In genomic region chr4:127327749-127328148, GRCm38 (mm10) we compare ENCODE assay signal across 31 mouse cellular contexts. TPM values are rescaled to one million over a fixed set of nuclear protein-coding genes. Genes with fewer than 3 reads are reported as not detected.
DNase-seq lines count a peak whose midpoint lies in the region; ATAC-seq and TF ChIP-seq lines count a peak whose summit lies in the region.
"Had no signal": no experiment of that assay in that cellular context is flagged by ENCODE, and none has a peak within 500 bp of the region (broad histone marks: within the 10 kb centered on the region; RNA-seq: fewer than 3 reads in every experiment).

No protein-coding gene starts in this region.

- H3K4me3 ChIP-seq in stomach, embryonic 16.5 days (replicated peaks; ENCODE audit: low read length): no peak overlapping the region
- H3K4me3 ChIP-seq in stomach, postnatal 0 days (ENCODE audit: low read depth, low read length): no peak overlapping the region
- no peak overlapping the region for H3K4me3 ChIP-seq in midbrain, embryonic 10.5 days
- H3K4me3 ChIP-seq in midbrain, postnatal 0 days (ENCODE audit: low read depth, low read length): no peak overlapping the region
- H3K4me3 ChIP-seq: forebrain, embryonic 15.5 days; heart, embryonic 12.5 days; hindbrain, embryonic 12.5 days; layer of hippocampus, adult 2 months; limb, embryonic 12.5 days; midbrain, embryonic 13.5 days; neural tube, embryonic 12.5 days had no signal

- 0 out of 2 replicates have a peak overlapping the region, but pooled peaks have one; percentile 12 for H3K27ac ChIP-seq in stomach, embryonic 16.5 days (ENCODE audit: low read length)
- H3K27ac ChIP-seq in stomach, postnatal 0 days (replicated peaks): no peak overlapping the region
- no peak overlapping the region for H3K27ac ChIP-seq in midbrain, embryonic 10.5 days (replicated peaks)
- no peak overlapping the region for H3K27ac ChIP-seq in midbrain, postnatal 0 days (ENCODE audit: low read depth, low read length)
- H3K27ac ChIP-seq: forebrain, embryonic 15.5 days; hindbrain, embryonic 12.5 days; layer of hippocampus, adult 2 months; limb, embryonic 12.5 days; midbrain, embryonic 13.5 days; neural tube, embryonic 12.5 days had no signal

- peaks cover 36% of the 10 kb centered on the region for H3K27me3 ChIP-seq in stomach, embryonic 16.5 days (ENCODE audit: control insufficient read depth, insufficient read depth, low read length)
- peaks cover 11% of the 10 kb centered on the region; the same call in 1 of the 2 replicates for H3K27me3 ChIP-seq in stomach, postnatal 0 days (ENCODE audit: control insufficient read depth, insufficient read depth, low read length)
- H3K27me3 ChIP-seq in midbrain, embryonic 10.5 days (ENCODE audit: low read depth, poor library complexity, severe bottlenecking): peaks cover 77% of the 10 kb centered on the region
- peaks cover 24% of the 10 kb centered on the region for H3K27me3 ChIP-seq in midbrain, postnatal 0 days (ENCODE audit: insufficient read depth, low read length)

- no peaks in the 10 kb centered on the region for H3K36me3 ChIP-seq in stomach, embryonic 16.5 days (ENCODE audit: control insufficient read depth, insufficient read depth, low read length)
- H3K36me3 ChIP-seq in stomach, postnatal 0 days (ENCODE audit: control insufficient read depth, insufficient read depth, low read length): no peaks in the 10 kb centered on the region
- no peaks in the 10 kb centered on the region for H3K36me3 ChIP-seq in midbrain, embryonic 10.5 days
- no peaks in the 10 kb centered on the region for H3K36me3 ChIP-seq in midbrain, postnatal 0 days (ENCODE audit: insufficient read depth, low read length)
- H3K36me3 ChIP-seq: forebrain, embryonic 15.5 days; heart, embryonic 12.5 days; hindbrain, embryonic 12.5 days; limb, embryonic 12.5 days; midbrain, embryonic 13.5 days; neural tube, embryonic 12.5 days had no signal

- no peak for ATAC-seq in stomach, embryonic 16.5 days (ENCODE audit: insufficient read depth, low FRiP score)
- no peak for ATAC-seq in stomach, postnatal 0 days (ENCODE audit: low FRiP score, low TSS enrichment)
- peak; percentile 71 for ATAC-seq in common myeloid progenitor, adult 5-6 weeks (replicated peaks; ENCODE audit: low read depth, poor library complexity, severe bottlenecking)
- peak; percentile 64 for ATAC-seq in megakaryocyte, adult 5-6 weeks (ENCODE audit: poor library complexity, severe bottlenecking)
- ATAC-seq in midbrain, postnatal 0 days (ENCODE audit: low FRiP score): no peak
- ATAC-seq: forebrain, embryonic 15.5 days; liver, postnatal 0 days; lung, postnatal 0 days; midbrain, embryonic 13.5 days had no signal

- TF ChIP-seq CTCF in stomach, postnatal 0 days (IDR thresholded peaks at IDR 0.05; ENCODE audit: low read depth): no peak
- TF ChIP-seq CTCF in midbrain, postnatal 0 days (IDR thresholded peaks at IDR 0.05): no peak

- no peaks in the 10 kb centered on the region for H3K9me3 ChIP-seq in stomach, embryonic 16.5 days (replicated peaks; ENCODE audit: control insufficient read depth, low read length)
- H3K9me3 ChIP-seq in stomach, postnatal 0 days (ENCODE audit: control insufficient read depth, low read length): no peaks in the 10 kb centered on the region
- H3K9me3 ChIP-seq in midbrain, embryonic 10.5 days (replicated peaks): no peaks in the 10 kb centered on the region
- H3K9me3 ChIP-seq in midbrain, postnatal 0 days (ENCODE audit: low read length): no peaks in the 10 kb centered on the region
- H3K9me3 ChIP-seq: forebrain, embryonic 15.5 days; heart, embryonic 12.5 days; limb, embryonic 12.5 days; midbrain, embryonic 13.5 days; neural tube, embryonic 12.5 days had no signal

- WGBS in stomach, embryonic 16.5 days: 64% methylated on average over 6 of the region's 6 CpGs
- 62% methylated on average over 6 of the region's 6 CpGs for WGBS in stomach, postnatal 0 days
- WGBS in midbrain, embryonic 10.5 days: 78% methylated on average over 6 of the region's 6 CpGs
- 79% methylated on average over 6 of the region's 6 CpGs for WGBS in midbrain, postnatal 0 days

- TF ChIP-seq EP300 in stomach, postnatal 0 days (optimal IDR thresholded peaks at IDR 0.05): no peak

- no peak overlapping the region for H3K4me2 ChIP-seq in stomach, embryonic 16.5 days (ENCODE audit: low read depth, low read length)
- no peak overlapping the region for H3K4me2 ChIP-seq in stomach, postnatal 0 days (replicated peaks; ENCODE audit: low read depth)
- H3K4me2 ChIP-seq in midbrain, postnatal 0 days (ENCODE audit: low read depth, low read length, poor library complexity, severe bottlenecking): no peak overlapping the region
- H3K4me2 ChIP-seq: forebrain, embryonic 15.5 days; heart, embryonic 12.5 days; hindbrain, embryonic 12.5 days; limb, embryonic 12.5 days; liver, embryonic 11.5 days; midbrain, embryonic 13.5 days; neural tube, embryonic 12.5 days had no signal

- no peak for DNase-seq in stomach, postnatal 0 days (ENCODE audit: low spot score)
- no peak for DNase-seq in midbrain, embryonic 10.5 days (ENCODE audit: low spot score)
- no peak for DNase-seq in ovary, postnatal 36 days (ENCODE audit: low spot score)
- DNase-seq in midbrain, postnatal 0 days (ENCODE audit: low spot score): no peak
- DNase-seq: B cell, adult 2 months; cerebellum, adult 8-10 months; cerebellum, postnatal 36 days; heart, adult 11 months; heart, postnatal 10 days; kidney, adult 8-10 months; kidney, postnatal 14 days; layer of hippocampus, postnatal 36 days; liver, postnatal 0 days; retina, postnatal 1 day; right cerebral cortex, postnatal 25 days; thymus, postnatal 25 days had no signal

- H3K4me1 ChIP-seq in stomach, embryonic 16.5 days (ENCODE audit: control insufficient read depth, insufficient read depth, low read length): peaks cover 13% of the 10 kb centered on the region; the same call in 1 of the 2 replicates
- peaks cover 3% of the 10 kb centered on the region; the same call in 1 of the 2 replicates for H3K4me1 ChIP-seq in stomach, postnatal 0 days (replicated peaks; ENCODE audit: control insufficient read depth, insufficient read depth)
- peaks cover 39% of the 10 kb centered on the region for H3K4me1 ChIP-seq in midbrain, embryonic 10.5 days
- peaks cover 8% of the 10 kb centered on the region; the same call in 1 of the 2 replicates for H3K4me1 ChIP-seq in midbrain, postnatal 0 days (ENCODE audit: insufficient read depth, low read length)

- H3K9ac ChIP-seq in stomach, embryonic 16.5 days (ENCODE audit: low read length): no peak overlapping the region
- no peak overlapping the region for H3K9ac ChIP-seq in stomach, postnatal 0 days (ENCODE audit: low read length)
- no peak overlapping the region for H3K9ac ChIP-seq in midbrain, postnatal 0 days (replicated peaks; ENCODE audit: low read length, poor library complexity, severe bottlenecking)
- H3K9ac ChIP-seq: forebrain, embryonic 15.5 days; heart, embryonic 12.5 days; hindbrain, embryonic 12.5 days; limb, embryonic 12.5 days; liver, postnatal 0 days; midbrain, embryonic 13.5 days; neural tube, embryonic 12.5 days had no signal

RNA-seq across cellular contexts. Expression of gene Gjb3, which starts 2.9 kb away (rescaled TPM):
- 7.0 and 9.8 TPM in 2 replicates for polyA plus RNA-seq in stomach, embryonic 16.5 days (2015; fragmentation: Nextera tagmentation; extraction: Ambion mirVana)
- polyA plus RNA-seq in stomach, postnatal 0 days (2015; fragmentation: Nextera tagmentation; extraction: Ambion mirVana): 15.1 and 15.5 TPM in 2 replicates
- 0.63 and 1.4 TPM in 2 replicates for total RNA-seq in common myeloid progenitor, adult 5-6 weeks (2017)
- 0.25 TPM in 1 of 2 replicates, not detected in the other for total RNA-seq in megakaryocyte, adult 5-6 weeks (2015)
- 0.08 TPM in 1 of 2 replicates, not detected in the other for total RNA-seq in megakaryocyte, adult 5-6 weeks (2017)
- polyA plus RNA-seq in midbrain, embryonic 10.5 days (2016; fragmentation: Nextera tagmentation; extraction: Ambion mirVana): 1.4 and 3.1 TPM in 2 replicates
- 1.0 and 1.8 TPM in 2 replicates for total RNA-seq in midbrain, postnatal 0 days (2014; rRNA removed)
- polyA plus RNA-seq in midbrain, postnatal 0 days (2015; fragmentation: Nextera tagmentation; extraction: Ambion mirVana): 0.83 and 0.85 TPM in 2 replicates
- total RNA-seq: gastrocnemius, adult 8-10 months had no signal
- polyA plus RNA-seq: forebrain, embryonic 15.5 days; heart, embryonic 12.5 days had no signal

RNA-seq across cellular contexts. Expression of gene Gja4, which starts 13.9 kb away (rescaled TPM):
- 16.1 and 17.8 TPM in 2 replicates for polyA plus RNA-seq in stomach, embryonic 16.5 days (2015; fragmentation: Nextera tagmentation; extraction: Ambion mirVana)
- 7.3 and 8.0 TPM in 2 replicates for polyA plus RNA-seq in stomach, postnatal 0 days (2015; fragmentation: Nextera tagmentation; extraction: Ambion mirVana)
- total RNA-seq in common myeloid progenitor, adult 5-6 weeks (2017): not detected in 2 replicates
- 0.27 TPM in 1 of 2 replicates, not detected in the other for total RNA-seq in megakaryocyte, adult 5-6 weeks (2015)
- not detected in 2 replicates for total RNA-seq in megakaryocyte, adult 5-6 weeks (2017)
- 17.1 and 20.6 TPM in 2 replicates for polyA plus RNA-seq in midbrain, embryonic 10.5 days (2016; fragmentation: Nextera tagmentation; extraction: Ambion mirVana)
- total RNA-seq in midbrain, postnatal 0 days (2014; rRNA removed): 24.8 and 25.8 TPM in 2 replicates
- 21.9 and 26.5 TPM in 2 replicates for polyA plus RNA-seq in midbrain, postnatal 0 days (2015; fragmentation: Nextera tagmentation; extraction: Ambion mirVana)

RNA-seq across cellular contexts. Expression of gene Gjb4, which starts 26.1 kb away (rescaled TPM):
- polyA plus RNA-seq in stomach, embryonic 16.5 days (2015; fragmentation: Nextera tagmentation; extraction: Ambion mirVana): 1.3 and 2.4 TPM in 2 replicates
- 1.7 and 2.0 TPM in 2 replicates for polyA plus RNA-seq in stomach, postnatal 0 days (2015; fragmentation: Nextera tagmentation; extraction: Ambion mirVana)
- not detected in 2 replicates for total RNA-seq in common myeloid progenitor, adult 5-6 weeks (2017)
- total RNA-seq in megakaryocyte, adult 5-6 weeks (2015): not detected in 2 replicates
- 0.07 TPM in 1 of 2 replicates, not detected in the other for total RNA-seq in megakaryocyte, adult 5-6 weeks (2017)
- polyA plus RNA-seq in midbrain, embryonic 10.5 days (2016; fragmentation: Nextera tagmentation; extraction: Ambion mirVana): 0.10 TPM in 1 of 2 replicates, not detected in the other
- not detected in 2 replicates for total RNA-seq in midbrain, postnatal 0 days (2014; rRNA removed)
- polyA plus RNA-seq in midbrain, postnatal 0 days (2015; fragmentation: Nextera tagmentation; extraction: Ambion mirVana): not detected in 2 replicates
- total RNA-seq: gastrocnemius, adult 8-10 months; heart, postnatal 10 days; layer of hippocampus, adult 2 months; left cerebral cortex, postnatal 14 days had no signal
- polyA plus RNA-seq: forebrain, embryonic 15.5 days; heart, embryonic 12.5 days; limb, embryonic 12.5 days; liver, embryonic 11.5 days; liver, postnatal 0 days; neural tube, embryonic 12.5 days; spleen, adult 2 months had no signal

RNA-seq across cellular contexts. Expression of gene Gjb5, which starts 30.2 kb away (rescaled TPM):
- polyA plus RNA-seq in stomach, embryonic 16.5 days (2015; fragmentation: Nextera tagmentation; extraction: Ambion mirVana): 0.81 and 0.90 TPM in 2 replicates
- 3.3 and 3.8 TPM in 2 replicates for polyA plus RNA-seq in stomach, postnatal 0 days (2015; fragmentation: Nextera tagmentation; extraction: Ambion mirVana)
- not detected in 2 replicates for total RNA-seq in common myeloid progenitor, adult 5-6 weeks (2017)
- total RNA-seq in megakaryocyte, adult 5-6 weeks (2015): not detected in 2 replicates
- not detected in 2 replicates for total RNA-seq in megakaryocyte, adult 5-6 weeks (2017)
- 0.27 and 0.98 TPM in 2 replicates for polyA plus RNA-seq in midbrain, embryonic 10.5 days (2016; fragmentation: Nextera tagmentation; extraction: Ambion mirVana)
- total RNA-seq in midbrain, postnatal 0 days (2014; rRNA removed): 0.33 and 0.49 TPM in 2 replicates
- 0.18 and 0.35 TPM in 2 replicates for polyA plus RNA-seq in midbrain, postnatal 0 days (2015; fragmentation: Nextera tagmentation; extraction: Ambion mirVana)
- total RNA-seq: gastrocnemius, adult 8-10 months; layer of hippocampus, adult 2 months; layer of hippocampus, postnatal 36 days; left cerebral cortex, postnatal 14 days had no signal
- polyA plus RNA-seq: forebrain, embryonic 15.5 days; spleen, adult 2 months had no signal

Comparison
In these comparisons a context has a peak if more than half of its experiments do, and no peak if none do; other contexts are left out.
1. ATAC-seq: peak in common myeloid progenitor, adult 5-6 weeks (single experiment) and megakaryocyte, adult 5-6 weeks (single experiment); none in stomach, embryonic 16.5 days (single experiment), stomach, postnatal 0 days (single experiment) and midbrain, postnatal 0 days (single experiment).